Mouse (Mus musculus): Measurements from ENCODE around the gene Btbd1.
"Not testable (repeated sequence)": the region's sequence is repeated elsewhere in the genome, so short reads cannot be mapped to it uniquely, and the experiment has no call there.

Btbd1 gene

DNA sequence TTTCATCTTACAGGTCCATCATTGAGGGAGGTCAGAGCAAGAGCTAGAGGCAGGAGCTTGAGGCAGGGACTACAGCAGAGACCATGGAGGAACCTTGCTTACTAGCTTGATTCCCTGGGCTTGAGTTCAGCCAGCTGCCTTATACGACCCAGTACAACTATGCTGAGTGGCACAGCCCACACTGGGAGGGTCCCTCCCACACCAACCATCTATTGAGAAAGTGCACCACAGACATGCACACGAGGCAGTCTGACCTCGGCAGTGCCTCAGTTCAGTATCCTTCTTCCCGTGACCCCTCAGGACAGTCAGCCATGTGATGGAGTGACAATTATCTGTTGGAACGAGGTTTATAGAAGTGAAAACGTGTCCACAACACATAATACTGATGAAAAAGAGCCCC is 10.5 kb upstream of the Btbd1 start:
- Histone ChIP-seq H3K4me3 (replicated peaks; ENCODE audit: low read length) (no peak overlapping the region), H3K4me1 (replicated peaks; ENCODE audit: low read depth, low read length) (no peaks in the 10 kb centered on the region), H3K9me3 (ENCODE audit: low read length) (peaks cover 14% of the 10 kb centered on the region), H3K36me3 (ENCODE audit: insufficient read depth, low read length) (no peaks in the 10 kb centered on the region), H3K27me3 (ENCODE audit: insufficient read depth, low read length) (no peaks in the 10 kb centered on the region; the same call in 1 of the 2 replicates)
- TF ChIP-seq NANOG (IDR thresholded peaks at IDR 0.05; ENCODE audit: borderline replicate concordance, low read length) (no peak), POU5F1 (IDR thresholded peaks at IDR 0.05; ENCODE audit: borderline replicate concordance, low read length) (no peak), CTCF (conservative IDR thresholded peaks at IDR 0.05; ENCODE audit: low read length) (no peak)

DNA sequence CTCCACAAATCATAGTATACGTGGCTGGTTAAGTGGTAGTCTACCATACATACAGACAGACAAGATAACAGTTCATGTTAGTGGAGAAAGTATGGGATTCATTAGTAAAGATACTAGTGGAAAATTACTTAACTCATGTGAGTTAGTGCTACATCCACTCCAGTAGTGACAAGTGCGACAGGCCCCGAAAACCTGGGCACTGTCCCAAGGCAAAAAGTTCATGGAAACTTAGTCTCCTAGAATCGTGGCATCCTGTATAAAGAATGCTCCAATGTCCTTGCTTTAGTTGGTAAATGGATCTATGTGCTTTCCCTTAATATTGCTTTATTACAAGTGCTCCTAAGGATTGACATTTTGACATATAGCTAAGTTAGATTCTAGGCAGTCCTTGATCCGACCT is 8.5 kb upstream of the Btbd1 start:
- H3K27me3 ChIP-seq (ENCODE audit: insufficient read depth, low read length); H3K36me3 ChIP-seq (ENCODE audit: insufficient read depth, low read length); H3K4me1 ChIP-seq (replicated peaks; ENCODE audit: low read depth, low read length); H3K4me3 ChIP-seq (replicated peaks; ENCODE audit: low read length): not testable (repeated sequence)
- peaks cover 14% of the 10 kb centered on the region for H3K9me3 ChIP-seq (ENCODE audit: low read length)

DNA sequence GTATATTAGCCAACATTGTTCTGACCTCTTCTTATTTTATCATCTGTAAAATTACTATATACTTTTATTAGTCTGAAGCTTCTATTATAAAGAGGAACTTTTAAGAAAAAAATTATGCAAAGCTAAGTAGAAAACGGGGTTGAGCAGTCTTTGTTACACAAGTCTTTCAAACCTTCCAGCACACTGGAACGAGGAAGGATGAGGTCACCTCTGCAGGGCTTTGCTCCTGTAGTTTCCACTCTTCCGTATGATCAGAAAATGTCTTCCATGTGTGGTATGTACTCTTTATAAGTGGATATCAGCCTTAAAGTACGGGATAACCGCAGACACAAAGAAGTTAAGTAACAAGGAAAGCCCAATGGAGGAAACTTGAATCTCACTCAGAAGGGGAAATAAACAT is 6.2 kb upstream of the Btbd1 start:
- no peak overlapping the region for H3K4me3 ChIP-seq (replicated peaks; ENCODE audit: low read length)
- no peak for TF ChIP-seq NANOG (IDR thresholded peaks at IDR 0.05; ENCODE audit: borderline replicate concordance, low read length)
- no peaks in the 10 kb centered on the region for H3K4me1 ChIP-seq (replicated peaks; ENCODE audit: low read depth, low read length)
- no peaks in the 10 kb centered on the region for H3K27me3 ChIP-seq (ENCODE audit: insufficient read depth, low read length)
- no peaks in the 10 kb centered on the region for H3K36me3 ChIP-seq (ENCODE audit: insufficient read depth, low read length)
- peaks cover 14% of the 10 kb centered on the region for H3K9me3 ChIP-seq (ENCODE audit: low read length)

DNA sequence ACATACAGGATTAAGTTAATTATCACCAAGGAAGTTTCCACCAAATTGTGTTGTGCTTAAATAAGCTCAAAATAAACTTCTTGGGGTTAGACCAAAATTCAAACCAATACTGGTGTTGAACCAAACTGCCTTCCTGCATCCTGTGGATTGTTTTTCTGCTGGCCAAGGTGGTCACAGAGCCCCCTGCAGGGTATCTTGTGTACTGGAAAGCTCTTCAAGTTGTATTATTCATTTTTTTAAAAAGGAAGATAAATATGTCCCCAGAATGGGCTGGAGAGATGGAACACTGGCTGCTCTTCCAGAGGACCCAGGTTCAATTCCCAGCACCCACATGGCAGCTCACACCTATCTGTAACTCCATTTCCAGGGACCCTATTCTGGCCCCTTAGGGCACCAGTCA is 5.6 kb upstream of the Btbd1 start:
- Histone ChIP-seq H3K4me1 (replicated peaks; ENCODE audit: low read depth, low read length) (no peaks in the 10 kb centered on the region; the same call in 1 of the 2 replicates), H3K9me3 (ENCODE audit: low read length) (peaks cover 14% of the 10 kb centered on the region), H3K4me3 (replicated peaks; ENCODE audit: low read length) (no peak overlapping the region), H3K36me3 (ENCODE audit: insufficient read depth, low read length) (no peaks in the 10 kb centered on the region), H3K27me3 (ENCODE audit: insufficient read depth, low read length) (no peaks in the 10 kb centered on the region)
- peak; percentile 26 for TF ChIP-seq CTCF (conservative IDR thresholded peaks at IDR 0.05; ENCODE audit: low read length)
- TF ChIP-seq POU5F1 (IDR thresholded peaks at IDR 0.05; ENCODE audit: borderline replicate concordance, low read length) = no peak

- peak overlapping the region; percentile 85 for H3K4me3 ChIP-seq (replicated peaks; ENCODE audit: low read length)
- TF ChIP-seq CTCF (conservative IDR thresholded peaks at IDR 0.05; ENCODE audit: low read length) = no peak
- TF ChIP-seq NANOG (IDR thresholded peaks at IDR 0.05; ENCODE audit: borderline replicate concordance, low read length) = no peak
- TF ChIP-seq POU5F1 (IDR thresholded peaks at IDR 0.05; ENCODE audit: borderline replicate concordance, low read length) = no peak
- H3K4me1 ChIP-seq (replicated peaks; ENCODE audit: low read depth, low read length) = peaks cover 32% of the 10 kb centered on the region
- H3K27me3 ChIP-seq (ENCODE audit: insufficient read depth, low read length) = 0 out of 2 replicates have a peak, but pooled peaks cover 2% of the 10 kb centered on the region
- H3K36me3 ChIP-seq (ENCODE audit: insufficient read depth, low read length) = peaks cover 10% of the 10 kb centered on the region; the same call in 1 of the 2 replicates
- H3K9me3 ChIP-seq (ENCODE audit: low read length) = no peaks in the 10 kb centered on the region
These were observed 401 bp downstream of the Btbd1 start for GRCm38 (mm10) chr7:81828681-81829378.

DNA sequence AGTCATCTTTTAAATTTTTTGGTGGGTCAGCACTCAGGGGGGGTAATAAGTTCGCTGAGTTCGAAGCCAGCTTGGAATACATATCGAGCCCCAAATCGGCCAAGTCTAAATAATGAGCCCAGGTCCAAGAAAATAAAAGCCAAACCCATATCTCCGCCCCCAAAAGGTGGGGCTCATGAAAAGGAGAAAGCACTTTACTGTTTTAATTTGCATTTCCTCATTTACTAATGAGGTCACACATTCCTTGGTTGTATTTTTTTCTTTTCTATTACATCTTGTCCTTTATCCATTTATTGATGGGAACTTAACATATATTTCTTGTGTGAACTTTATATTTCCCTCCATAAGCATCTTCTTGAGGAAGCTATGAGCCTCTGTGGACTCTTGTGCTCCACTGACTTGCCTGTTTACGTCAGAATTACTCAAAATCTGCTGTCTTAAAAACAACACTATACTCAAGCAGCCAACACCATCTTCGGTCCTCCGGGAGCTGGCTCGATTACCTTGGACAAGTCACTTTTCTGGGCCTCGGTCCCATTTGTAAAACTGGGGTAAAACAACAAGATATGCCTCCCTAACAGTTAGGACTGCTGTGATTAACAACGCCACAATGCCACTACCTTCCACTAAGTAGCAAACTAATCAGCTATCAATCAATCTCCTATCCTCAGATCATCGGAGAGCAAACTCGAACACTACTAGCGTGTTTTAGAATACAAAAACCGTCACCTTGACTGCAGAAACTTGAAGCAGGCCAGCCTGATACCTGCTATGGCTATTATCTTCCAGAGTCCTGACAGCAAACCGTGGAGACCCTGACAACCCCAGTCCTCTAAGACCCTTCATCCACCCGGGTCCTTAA is 1.2 kb downstream of the Btbd1 start:
- Histone ChIP-seq H3K27me3 (ENCODE audit: insufficient read depth, low read length) (0 out of 2 replicates have a peak, but pooled peaks cover 2% of the 10 kb centered on the region), H3K4me1 (replicated peaks; ENCODE audit: low read depth, low read length) (peaks cover 32% of the 10 kb centered on the region), H3K4me3 (replicated peaks; ENCODE audit: low read length) (peak overlapping the region; percentile 85), H3K36me3 (ENCODE audit: insufficient read depth, low read length) (peaks cover 10% of the 10 kb centered on the region; the same call in 1 of the 2 replicates), H3K9me3 (ENCODE audit: low read length) (no peaks in the 10 kb centered on the region)
- TF ChIP-seq NANOG (IDR thresholded peaks at IDR 0.05; ENCODE audit: borderline replicate concordance, low read length) = no peak
- no peak for TF ChIP-seq CTCF (conservative IDR thresholded peaks at IDR 0.05; ENCODE audit: low read length)
- no peak for TF ChIP-seq POU5F1 (IDR thresholded peaks at IDR 0.05; ENCODE audit: borderline replicate concordance, low read length)

GRCm38 (mm10) chr7:81825381-81825780 is 3.9 kb downstream of the Btbd1 start:
- Histone ChIP-seq H3K27me3 (ENCODE audit: insufficient read depth, low read length) (0 out of 2 replicates have a peak, but pooled peaks cover 2% of the 10 kb centered on the region), H3K36me3 (ENCODE audit: insufficient read depth, low read length) (peaks cover 10% of the 10 kb centered on the region; the same call in 1 of the 2 replicates), H3K4me3 (replicated peaks; ENCODE audit: low read length) (no peak overlapping the region), H3K4me1 (replicated peaks; ENCODE audit: low read depth, low read length) (peaks cover 32% of the 10 kb centered on the region), H3K9me3 (ENCODE audit: low read length) (no peaks in the 10 kb centered on the region)
- TF ChIP-seq CTCF (conservative IDR thresholded peaks at IDR 0.05; ENCODE audit: low read length) = no peak
- no peak for TF ChIP-seq NANOG (IDR thresholded peaks at IDR 0.05; ENCODE audit: borderline replicate concordance, low read length)
- TF ChIP-seq POU5F1 (IDR thresholded peaks at IDR 0.05; ENCODE audit: borderline replicate concordance, low read length) = no peak

GRCm38 (mm10) chr7:81824906-81825305 is 4.3 kb downstream of the Btbd1 start:
- H3K4me1 ChIP-seq (replicated peaks; ENCODE audit: low read depth, low read length) = peaks cover 32% of the 10 kb centered on the region
- H3K36me3 ChIP-seq (ENCODE audit: insufficient read depth, low read length) = peaks cover 10% of the 10 kb centered on the region; the same call in 1 of the 2 replicates
- H3K4me3 ChIP-seq (replicated peaks; ENCODE audit: low read length) = no peak overlapping the region
- no peak for TF ChIP-seq CTCF (conservative IDR thresholded peaks at IDR 0.05; ENCODE audit: low read length)
- no peak for TF ChIP-seq NANOG (IDR thresholded peaks at IDR 0.05; ENCODE audit: borderline replicate concordance, low read length)
- TF ChIP-seq POU5F1 (IDR thresholded peaks at IDR 0.05; ENCODE audit: borderline replicate concordance, low read length) = no peak
- 0 out of 2 replicates have a peak, but pooled peaks cover 2% of the 10 kb centered on the region for H3K27me3 ChIP-seq (ENCODE audit: insufficient read depth, low read length)
- H3K9me3 ChIP-seq (ENCODE audit: low read length) = no peaks in the 10 kb centered on the region
